Mouse (Mus musculus) lung, embryonic 14.5 days (tissue): ENCODE data around the gene Hoxa7. TPM values are rescaled to one million over a fixed set of nuclear protein-coding genes. Genes with fewer than 3 reads are reported as not detected.

Source experiments
- ATAC-seq: fragments of 200-750 bp; cut with Nextera tagmentation; 2 replicates; pipeline ENCODE4 v1.8.0; 2017; ENCODE audit warnings: mild to moderate bottlenecking, moderate TSS enrichment, moderate library complexity; ENCODE audit not compliant: insufficient read depth
- DNase-seq: peaks from one replicate; pipeline ENCODE4 v3.0.0-alpha.2; 2015
- H3K27ac ChIP-seq: fragments of 300-500 bp; sonication (generic); 2 replicates; pipeline ENCODE4 v1.5.1; 2014; ENCODE audit warnings: low read depth, mild to moderate bottlenecking, moderate library complexity
- H3K27me3 ChIP-seq: fragments of 300-500 bp; sonication (generic); 2 replicates; pipeline ENCODE4 v1.6.1; 2014; ENCODE audit warnings: low read length, control low read depth; ENCODE audit not compliant: insufficient read depth
- H3K36me3 ChIP-seq: fragments of 300-500 bp; sonication (generic); 2 replicates; pipeline ENCODE4 v1.6.1; 2014; ENCODE audit warnings: control low read depth; ENCODE audit not compliant: insufficient read depth
- H3K4me1 ChIP-seq: fragments of 300-500 bp; sonication (generic); 2 replicates; pipeline ENCODE4 v1.6.1; 2014; ENCODE audit warnings: antibody characterized with exemption, control low read depth; ENCODE audit not compliant: insufficient read depth
- H3K4me2 ChIP-seq: fragments of 300-500 bp; sonication (generic); 2 replicates; pipeline ENCODE4 v1.6.1; 2014; ENCODE audit warnings: mild to moderate bottlenecking
- H3K4me3 ChIP-seq: fragments of 300-500 bp; sonication (generic); 2 replicates; pipeline ENCODE4 v1.5.1; 2014; ENCODE audit warnings: low read depth, low read length
- H3K9ac ChIP-seq: fragments of 300-500 bp; sonication (generic); 2 replicates; pipeline ENCODE4 v1.6.1; 2014
- H3K9me3 ChIP-seq: fragments of 300-500 bp; sonication (generic); 2 replicates; pipeline ENCODE4 v1.6.1; 2016; ENCODE audit warnings: low read depth, low read length, control low read depth
- CTCF ChIP-seq: IDR thresholded peaks from 2 replicates; pipeline ENCODE4 v1.5.1; 2016; ENCODE audit warnings: antibody characterized with exemption, low read depth
- WGBS: fragments of 180-500 bp; shearing (Covaris S2); extraction: QIAGEN DNeasy Blood & Tissue Kit; methylation state at CpG from one replicate; pipeline ENCODE4 v1.1.7; 2014; 5-methylcytosine and 5-hydroxymethylcytosine counted together
- polyA plus RNA-seq: library from polyadenylated mRNA; unstranded; fragments of >200 nt; fragmentation: Nextera tagmentation; extraction: Ambion mirVana; gene quantifications from 2 replicates; pipeline ENCODE4 v1.2.1, GENCODE M21; 2014

Hoxa7 gene
- polyA plus RNA-seq, 1 experiment from 2014 or later = 5.8 TPM

GRCm38 (mm10) chr6:52220865-52221310 lies 766 bp downstream of the Hoxa7 start:
- H3K27ac ChIP-seq = no peak overlapping the region
- no peaks in the 10 kb centered on the region for H3K9me3 ChIP-seq
- peaks cover 99% of the 10 kb centered on the region for H3K27me3 ChIP-seq
- H3K4me2 ChIP-seq = peak overlapping the region; percentile 94
- no peaks in the 10 kb centered on the region for H3K36me3 ChIP-seq
- no peaks in the 10 kb centered on the region for H3K4me1 ChIP-seq
- DNase-seq (peak; percentile 48), ATAC-seq (no peak)
- 25% methylated on average over 12 of the region's 12 CpGs for WGBS
- H3K9ac ChIP-seq = peak overlapping the region; percentile 67
- no peak for TF ChIP-seq CTCF
- H3K4me3 ChIP-seq = peak overlapping the region; percentile 58

- Histone ChIP-seq H3K9me3 (no peaks in the 10 kb centered on the region), H3K36me3 (no peaks in the 10 kb centered on the region), H3K27me3 (peaks cover 99% of the 10 kb centered on the region), H3K4me3 (peak overlapping the region; percentile 58; the same call in 1 of the 2 replicates), H3K27ac (no peak overlapping the region), H3K4me1 (no peaks in the 10 kb centered on the region), H3K9ac (no peak overlapping the region), H3K4me2 (peak overlapping the region; percentile 94)
- ATAC-seq (no peak), DNase-seq (no peak)
- TF ChIP-seq CTCF = no peak
- 43% methylated on average over 32 of the region's 32 CpGs for WGBS
Observed at GRCm38 (mm10) chr6:52220003-52220864, 1.4 kb downstream of the Hoxa7 start.

- 52% methylated on average over 9 of the region's 9 CpGs for WGBS
- no peak for DNase-seq
- no peaks in the 10 kb centered on the region for H3K36me3 ChIP-seq
- no peak overlapping the region for H3K27ac ChIP-seq
- no peak overlapping the region for H3K4me3 ChIP-seq
- ATAC-seq = no peak
- H3K4me1 ChIP-seq = no peaks in the 10 kb centered on the region
- no peak overlapping the region for H3K9ac ChIP-seq
- H3K9me3 ChIP-seq = no peaks in the 10 kb centered on the region
- H3K27me3 ChIP-seq = peaks cover 99% of the 10 kb centered on the region
- H3K4me2 ChIP-seq = no peak overlapping the region
- TF ChIP-seq CTCF = no peak
Observed at GRCm38 (mm10) chr6:52219234-52219942, 2.3 kb downstream of the Hoxa7 start.

GRCm38 (mm10) chr6:52218643-52219215 lies 2.9 kb downstream of the Hoxa7 start:
- Histone ChIP-seq H3K9ac (no peak overlapping the region), H3K4me1 (no peaks in the 10 kb centered on the region), H3K9me3 (no peaks in the 10 kb centered on the region), H3K36me3 (no peaks in the 10 kb centered on the region), H3K4me3 (no peak overlapping the region), H3K4me2 (no peak overlapping the region), H3K27me3 (peaks cover 99% of the 10 kb centered on the region), H3K27ac (no peak overlapping the region)
- WGBS = 22% methylated on average over 14 of the region's 14 CpGs
- TF ChIP-seq CTCF = no peak
- peak; percentile 20 for DNase-seq
- no peak for ATAC-seq

- Histone ChIP-seq H3K27ac (no peak overlapping the region), H3K27me3 (peaks cover 99% of the 10 kb centered on the region), H3K9me3 (no peaks in the 10 kb centered on the region), H3K36me3 (no peaks in the 10 kb centered on the region), H3K9ac (no peak overlapping the region), H3K4me2 (peak overlapping the region; percentile 81), H3K4me3 (peak overlapping the region; percentile 47), H3K4me1 (no peaks in the 10 kb centered on the region)
- TF ChIP-seq CTCF = no peak
- DNase-seq = peak; percentile 58
- ATAC-seq = no peak
- WGBS = 10% methylated on average over 23 of the region's 23 CpGs
Observed at GRCm38 (mm10) chr6:52217895-52218642, 3.6 kb downstream of the Hoxa7 start.

GRCm38 (mm10) chr6:52217459-52217768 lies 4.2 kb downstream of the Hoxa7 start:
- ATAC-seq (peak; percentile 45), DNase-seq (peak; percentile 86)
- Histone ChIP-seq H3K27me3 (peaks cover 99% of the 10 kb centered on the region), H3K4me2 (peak overlapping the region; percentile 81), H3K9me3 (no peaks in the 10 kb centered on the region), H3K4me3 (peak overlapping the region; percentile 47), H3K36me3 (no peaks in the 10 kb centered on the region), H3K4me1 (no peaks in the 10 kb centered on the region), H3K27ac (no peak overlapping the region), H3K9ac (peak overlapping the region; percentile 4; the same call in 1 of the 2 replicates)
- TF ChIP-seq CTCF = no peak
- WGBS = under 1% methylated on average over 25 of the region's 25 CpGs
